Mouse (Mus musculus): Measurements from ENCODE around the gene Asf1b. TPM values are rescaled to one million over a fixed set of nuclear protein-coding genes. Genes with fewer than 3 reads are reported as not detected.

Asf1b gene
- total and polyA plus RNA-seq, 3 experiments = 62.2 to 101 (median 71.1) TPM

DNA sequence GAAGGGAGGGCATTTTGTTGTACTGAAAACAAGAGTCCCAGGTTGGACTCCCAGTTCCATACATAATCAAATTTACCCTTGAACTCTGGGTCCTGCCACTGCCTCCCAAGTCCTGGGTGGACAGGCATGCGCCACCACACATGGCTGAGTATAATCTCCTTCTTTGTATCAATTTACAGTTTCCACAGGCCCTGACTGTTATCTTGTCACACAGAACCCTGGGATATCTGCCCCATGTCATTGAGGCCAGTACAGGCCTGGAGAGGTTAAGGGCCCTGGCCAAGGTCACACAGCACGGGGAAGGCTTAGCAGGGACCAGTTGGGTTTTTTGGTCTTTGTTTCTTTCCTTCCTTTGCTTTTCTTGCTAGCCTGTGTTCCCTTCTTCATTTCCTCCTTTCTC, 37.2 kb downstream of the Asf1b start:
- Histone ChIP-seq H3K79me2 (replicated peaks; ENCODE audit: control insufficient read depth, extremely low read depth, insufficient read depth, poor library complexity, severe bottlenecking) (no peaks in the 10 kb centered on the region), H3K9me3 (replicated peaks; ENCODE audit: low read length) (no peaks in the 10 kb centered on the region), H3K4me2 (ENCODE audit: insufficient read depth, low read depth, poor library complexity, severe bottlenecking) (no peak overlapping the region), H3K9ac (ENCODE audit: insufficient read depth, low read depth) (no peak overlapping the region), H3K4me1 (ENCODE audit: control insufficient read depth in 1 of 2, insufficient read depth in 2 of 2) (peaks cover 0 to 29% of the 10 kb centered on the region in 2 experiments; a peak in 2 of 4 replicates), H3K27me3 (replicated peaks) (no peaks in the 10 kb centered on the region), H3K4me3 (replicated peaks in 1 of 3; ENCODE audit: low read depth in 2 of 3, low read length in 2 of 3, poor library complexity in 1 of 3) (no peak overlapping the region), H3K27ac (ENCODE audit: insufficient read depth, low read depth) (no peak overlapping the region), H3K36me3 (replicated peaks in 1 of 2; ENCODE audit: control insufficient read depth in 1 of 2, insufficient read depth in 1 of 2, low read length in 1 of 2) (peaks cover 24 to 42% of the 10 kb centered on the region in 2 experiments)
- no peak for DNase-seq (ENCODE audit: extremely low read depth)
- dilution Hi-C loops (cut with MboI; ENCODE audit: extremely low pct_ligation_motif_present, extremely low pct_unique_long_range_greater_than_20kb, low sequenced_read_pairs) (no loop called here), in situ Hi-C loops (cut with MboI; ENCODE audit: low pct_ligation_motif_present, low pct_unique_long_range_greater_than_20kb, low sequenced_read_pairs) (no loop called here)
- TF ChIP-seq EP300 (IDR thresholded peaks at IDR 0.05; ENCODE audit: low read length) (no peak), NELFE (IDR thresholded peaks at IDR 0.05; ENCODE audit: low read depth, low read length) (no peak), USF1 (IDR thresholded peaks at IDR 0.05; ENCODE audit: low read depth, low read length) (no peak), ZMIZ1 (IDR thresholded peaks at IDR 0.05; ENCODE audit: low read depth, low read length) (no peak), RAD21 (IDR thresholded peaks at IDR 0.05; ENCODE audit: low read depth, low read length) (no peak), SIN3A (IDR thresholded peaks at IDR 0.05; ENCODE audit: low read length) (no peak), PAX5 (IDR thresholded peaks at IDR 0.05; ENCODE audit: low read length) (no peak), JUN (IDR thresholded peaks at IDR 0.05; ENCODE audit: insufficient read depth, low read depth, low read length) (no peak), MAX (IDR thresholded peaks at IDR 0.05; ENCODE audit: low read length) (no peak), ZC3H11A (IDR thresholded peaks at IDR 0.05; ENCODE audit: low read depth, low read length) (no peak), UBTF (IDR thresholded peaks at IDR 0.05; ENCODE audit: low read depth, low read length) (no peak), CHD2 (IDR thresholded peaks at IDR 0.05; ENCODE audit: low read length) (no peak), CHD1 (IDR thresholded peaks at IDR 0.05; ENCODE audit: low read depth, low read length) (no peak), JUND (conservative IDR thresholded peaks at IDR 0.05; ENCODE audit: low read depth, low read length) (no peak), IRF4 (IDR thresholded peaks at IDR 0.05; ENCODE audit: low read depth, low read length) (no peak), RCOR1 (conservative IDR thresholded peaks at IDR 0.05; ENCODE audit: low read depth, low read length) (no peak), MAFK (IDR thresholded peaks at IDR 0.05; ENCODE audit: insufficient replicate concordance, low read length) (no peak), POLR2A (IDR thresholded peaks at IDR 0.05; ENCODE audit: low read depth, low read length) (no peak), HCFC1 (IDR thresholded peaks at IDR 0.05; ENCODE audit: low read depth, low read length) (no peak)

GRCm38 (mm10) chr8:83994030-83994429, 38.7 kb downstream of the Asf1b start:
- H3K9me3 ChIP-seq (replicated peaks; ENCODE audit: low read length) = no peaks in the 10 kb centered on the region
- in situ Hi-C loops (cut with MboI; ENCODE audit: low pct_ligation_motif_present, low pct_unique_long_range_greater_than_20kb, low sequenced_read_pairs) = no loop called here
- H3K4me2 ChIP-seq (ENCODE audit: insufficient read depth, low read depth, poor library complexity, severe bottlenecking) = no peak overlapping the region
- no peak overlapping the region for H3K27ac ChIP-seq (ENCODE audit: insufficient read depth, low read depth)
- H3K9ac ChIP-seq (ENCODE audit: insufficient read depth, low read depth) = no peak overlapping the region
- dilution Hi-C loops (cut with MboI; ENCODE audit: extremely low pct_ligation_motif_present, extremely low pct_unique_long_range_greater_than_20kb, low sequenced_read_pairs) = no loop called here
- DNase-seq (ENCODE audit: extremely low read depth) = no peak
- no peaks in the 10 kb centered on the region for H3K27me3 ChIP-seq (replicated peaks)
- H3K36me3 ChIP-seq (replicated peaks in 1 of 2; ENCODE audit: control insufficient read depth in 1 of 2, insufficient read depth in 1 of 2, low read length in 1 of 2) = peaks cover 18 to 32% of the 10 kb centered on the region in 2 experiments
- TF ChIP-seq KAT2A (IDR thresholded peaks at IDR 0.05; ENCODE audit: insufficient replicate concordance, low read length) (no peak), USF2 (conservative IDR thresholded peaks at IDR 0.05; ENCODE audit: low read depth, low read length) (no peak), ZNF384 (IDR thresholded peaks at IDR 0.05; ENCODE audit: low read depth, low read length) (peak; percentile 77)
- H3K79me2 ChIP-seq (replicated peaks; ENCODE audit: control insufficient read depth, extremely low read depth, insufficient read depth, poor library complexity, severe bottlenecking) = peaks cover 2% of the 10 kb centered on the region; the same call in 1 of the 2 replicates
- H3K4me1 ChIP-seq (ENCODE audit: control insufficient read depth in 1 of 2, insufficient read depth in 2 of 2) = peaks cover 2 to 20% of the 10 kb centered on the region in 2 experiments
- no peak overlapping the region for H3K4me3 ChIP-seq (replicated peaks in 1 of 3; ENCODE audit: low read depth in 2 of 3, low read length in 2 of 3, poor library complexity in 1 of 3)
